Mouse (Mus musculus) mouse trophoblast stem cell (cell line): ENCODE results near the gene Mettl27.
"Not testable (repeated sequence)": the region's sequence is repeated elsewhere in the genome, so short reads cannot be mapped to it uniquely, and the experiment has no call there.

Source experiments
- in situ Hi-C, 2 experiments: fragments of 300-500 bp; cut with MseI, MboI; formaldehyde crosslinking; loops; 2 replicates in 1 of 2; 3 replicates in 1 of 2; pipeline ENCODE4 v1.15.1; 2025

Gene Mettl27

GRCm38 (mm10) chr5:134919097-134919496 is 13.1 kb upstream of the Mettl27 start:
- in situ Hi-C loops, result no loop called here

DNA sequence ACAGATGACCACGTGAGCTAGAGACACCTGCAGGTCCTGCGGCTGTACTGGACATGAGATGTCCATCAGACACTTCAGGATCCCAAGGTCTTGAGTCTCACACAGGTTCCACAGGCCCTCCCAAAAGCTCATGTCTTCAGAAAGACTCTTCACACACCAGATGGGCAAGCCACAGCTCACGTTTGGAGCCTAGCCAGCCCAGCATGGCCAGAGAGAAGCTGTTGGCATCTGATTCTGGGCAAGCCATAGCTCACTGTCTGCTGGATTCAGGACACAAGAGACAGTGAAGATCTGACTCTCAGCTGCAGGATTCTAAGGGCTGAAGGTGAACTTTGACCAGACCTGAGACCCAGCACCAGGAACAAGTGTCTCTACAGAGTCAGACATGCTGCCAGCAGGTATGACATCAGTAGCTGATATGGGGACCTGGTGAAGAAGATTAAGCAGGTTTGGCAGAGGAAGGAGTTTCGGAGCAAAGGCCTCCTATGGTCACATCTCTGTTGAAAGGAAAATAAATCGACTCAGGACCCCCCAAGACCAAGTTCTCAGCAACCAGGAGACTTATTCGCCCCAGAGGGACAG is 12.0 kb upstream of the Mettl27 start:
- in situ Hi-C loops, result no loop called here

DNA sequence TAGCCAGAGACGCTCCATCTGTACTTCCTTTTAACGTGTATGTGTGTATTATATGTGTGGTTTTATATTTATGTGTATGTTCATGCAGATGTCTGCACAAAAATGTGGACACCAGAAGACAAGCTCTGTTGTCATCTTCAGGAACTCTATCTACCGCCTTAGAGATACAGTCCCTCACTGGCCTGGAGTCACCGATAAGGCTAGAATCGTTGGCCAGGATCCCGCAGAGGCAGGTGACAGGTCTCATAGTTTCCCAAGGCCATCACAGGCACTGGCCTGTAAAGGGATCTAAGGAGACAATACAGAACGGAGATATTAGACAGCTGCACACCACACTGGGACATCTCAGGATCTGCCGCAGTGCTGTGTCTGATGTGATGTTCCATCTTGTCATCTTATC is 11.1 kb upstream of the Mettl27 start:
- in situ Hi-C loops, result no loop called here

- in situ Hi-C loops, result no loop called here
Observed at GRCm38 (mm10) chr5:134923141-134923540, 9.0 kb upstream of the Mettl27 start.

- in situ Hi-C loops, result loop anchor here in 1 of 2 experiments (5.0 kb wide), 1 partner anchor 36 kb away; no protein-coding TSS in a partner anchor
Observed at GRCm38 (mm10) chr5:134926726-134927125, 5.4 kb upstream of the Mettl27 start.

- in situ Hi-C loops, result loop anchor here in 1 of 2 experiments (5.0 kb wide), 1 partner anchor 32 kb away; no protein-coding TSS in a partner anchor
Observed at GRCm38 (mm10) chr5:134929988-134930387, 2.2 kb upstream of the Mettl27 start.

DNA sequence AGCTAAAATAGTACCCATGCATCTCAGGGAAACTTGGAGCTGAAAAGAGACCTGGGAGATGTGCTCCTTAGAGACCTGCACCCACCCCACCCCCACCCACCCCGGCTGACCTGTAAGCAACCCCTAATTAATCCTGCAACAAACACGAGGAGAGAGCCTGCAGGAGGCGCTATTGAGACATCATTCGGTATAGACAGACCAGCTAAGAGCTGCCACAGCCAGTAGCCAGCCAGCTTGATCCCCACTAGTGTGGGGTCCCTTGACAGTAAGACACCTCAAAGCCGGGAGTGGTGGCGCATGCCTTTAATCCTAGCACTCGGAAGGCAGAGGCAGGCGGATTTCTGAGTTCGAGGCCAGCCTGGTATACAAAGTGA is 722 bp downstream of the Mettl27 start:
- in situ Hi-C loops, result no loop called here

GRCm38 (mm10) chr5:134933281-134933680 is 1.1 kb downstream of the Mettl27 start:
- in situ Hi-C loops, result no loop called here

GRCm38 (mm10) chr5:134933686-134934085 is 1.5 kb downstream of the Mettl27 start:
- in situ Hi-C loops, result not testable (repeated sequence)

- in situ Hi-C loops, result no loop called here
Observed at GRCm38 (mm10) chr5:134934666-134935065, 2.5 kb downstream of the Mettl27 start.

DNA sequence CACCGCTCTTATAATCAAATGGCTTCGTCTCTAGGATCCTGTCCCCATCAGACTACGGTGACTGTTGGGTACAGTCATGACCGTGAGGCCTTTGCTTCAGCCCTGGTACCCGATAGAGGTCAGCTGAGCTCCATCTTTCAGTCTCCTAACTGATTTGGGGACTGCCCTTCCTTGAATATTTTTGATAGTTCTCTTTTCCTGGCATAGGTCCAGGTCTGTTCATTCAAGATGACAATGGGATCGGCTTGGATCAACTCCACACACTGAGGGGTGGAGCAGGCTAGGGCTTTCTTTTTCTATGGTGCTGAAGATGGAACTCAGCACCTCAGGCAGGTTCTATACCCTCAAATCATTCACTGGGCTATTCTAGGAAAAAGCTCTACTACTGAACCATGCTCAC is 3.9 kb downstream of the Mettl27 start:
- in situ Hi-C loops, result no loop called here

GRCm38 (mm10) chr5:134936626-134937185 is 4.5 kb downstream of the Mettl27 start:
- in situ Hi-C loops, result no loop called here

DNA sequence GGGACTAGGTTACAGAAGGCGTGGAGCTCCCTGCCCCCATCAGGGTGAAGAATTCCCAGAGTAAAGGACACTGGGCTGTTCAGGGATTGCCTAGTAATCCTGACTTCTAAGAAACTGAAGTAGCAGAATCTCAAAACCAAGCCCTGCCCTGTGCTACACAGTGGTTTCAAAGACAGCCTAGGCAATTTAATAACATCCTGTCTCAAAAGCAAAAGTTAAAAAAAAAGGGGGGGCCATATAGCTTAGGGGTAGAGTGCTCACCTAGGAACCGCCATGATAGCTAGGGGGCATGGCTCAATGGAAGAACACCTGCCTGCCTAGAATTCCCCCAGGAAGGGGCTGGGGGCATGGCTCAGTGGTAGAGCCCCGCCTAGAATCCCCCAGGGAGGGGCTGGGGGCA is 6.9 kb downstream of the Mettl27 start:
- in situ Hi-C loops, result no loop called here

- in situ Hi-C loops, result not testable (repeated sequence)
Observed at GRCm38 (mm10) chr5:134939554-134939953, 7.4 kb downstream of the Mettl27 start.

DNA sequence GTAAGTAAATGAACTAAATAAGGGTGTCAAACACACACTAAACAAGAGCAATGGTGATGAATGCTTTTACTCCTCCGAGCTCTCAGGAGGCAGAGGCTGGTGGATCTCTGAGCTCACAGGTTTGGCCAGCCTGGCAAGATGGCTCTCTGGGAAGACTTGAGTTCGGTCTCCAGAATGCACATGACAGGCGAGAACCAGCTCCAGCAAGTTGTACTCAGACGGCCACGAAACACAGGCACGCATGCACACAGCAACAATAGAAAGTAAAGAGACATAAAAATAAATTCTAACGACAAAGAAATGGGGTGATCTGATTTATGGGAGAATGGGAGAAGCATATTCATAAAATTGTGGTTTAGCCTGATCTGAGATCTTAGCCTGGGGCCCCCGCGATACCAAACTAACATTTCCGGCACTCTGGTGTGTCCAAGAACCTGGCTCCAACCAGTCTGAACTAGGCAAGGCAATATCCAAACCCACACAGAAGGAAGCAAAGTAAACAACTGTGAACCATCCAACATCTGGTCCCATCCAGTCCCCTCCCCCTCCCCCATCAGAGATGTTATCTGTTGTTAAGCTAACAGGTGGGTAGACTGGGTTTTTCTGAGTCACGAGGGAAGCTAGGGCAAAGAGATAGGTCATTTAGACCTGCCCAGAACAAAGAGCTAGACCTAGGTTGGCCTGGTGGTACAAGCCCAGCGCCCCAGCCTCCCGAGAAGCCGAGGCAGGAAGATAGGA is 9.5 kb downstream of the Mettl27 start:
- in situ Hi-C loops, result no loop called here

DNA sequence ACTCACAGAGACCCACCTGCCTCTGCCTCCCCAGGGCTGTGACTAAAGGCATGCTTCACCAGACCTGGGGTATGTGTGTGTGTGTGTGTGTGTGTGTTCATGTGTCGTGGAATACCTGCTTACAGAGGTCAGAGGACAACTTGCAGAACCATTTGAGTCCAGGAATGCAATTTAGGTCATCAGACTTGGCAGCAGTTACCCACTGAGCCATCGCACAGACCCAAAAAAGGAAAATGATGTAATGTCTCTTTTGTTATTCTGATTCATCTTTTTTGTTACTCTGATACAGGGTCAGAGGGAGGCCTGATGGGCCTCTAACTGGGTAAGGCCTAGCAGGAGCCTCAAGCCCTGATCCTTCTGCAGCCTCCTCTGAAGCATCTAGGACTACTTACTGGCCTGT is 10.6 kb downstream of the Mettl27 start:
- in situ Hi-C loops, result no loop called here

DNA sequence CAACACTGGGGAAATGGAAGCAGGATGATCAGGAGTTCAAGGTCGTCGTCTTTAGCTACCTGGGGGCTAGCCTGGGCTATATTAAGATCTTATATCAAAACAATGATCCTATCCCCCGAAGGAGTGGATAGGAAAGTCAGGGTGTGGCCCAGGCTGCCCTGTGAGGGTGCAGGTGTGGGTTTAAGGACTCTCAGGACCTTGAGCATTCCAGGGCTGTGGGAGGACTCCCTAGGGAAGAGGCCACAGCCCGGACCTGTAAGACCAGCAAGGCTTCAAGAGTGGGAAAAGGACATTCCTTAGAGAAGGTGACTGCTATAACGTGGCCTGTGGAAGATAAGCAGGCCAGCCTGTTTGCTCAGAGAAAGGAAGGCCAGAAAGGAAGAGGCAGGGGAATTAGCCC is 12.0 kb downstream of the Mettl27 start:
- in situ Hi-C loops, result no loop called here

GRCm38 (mm10) chr5:134945266-134945959 is 13.2 kb downstream of the Mettl27 start:
- in situ Hi-C loops, result no loop called here

DNA sequence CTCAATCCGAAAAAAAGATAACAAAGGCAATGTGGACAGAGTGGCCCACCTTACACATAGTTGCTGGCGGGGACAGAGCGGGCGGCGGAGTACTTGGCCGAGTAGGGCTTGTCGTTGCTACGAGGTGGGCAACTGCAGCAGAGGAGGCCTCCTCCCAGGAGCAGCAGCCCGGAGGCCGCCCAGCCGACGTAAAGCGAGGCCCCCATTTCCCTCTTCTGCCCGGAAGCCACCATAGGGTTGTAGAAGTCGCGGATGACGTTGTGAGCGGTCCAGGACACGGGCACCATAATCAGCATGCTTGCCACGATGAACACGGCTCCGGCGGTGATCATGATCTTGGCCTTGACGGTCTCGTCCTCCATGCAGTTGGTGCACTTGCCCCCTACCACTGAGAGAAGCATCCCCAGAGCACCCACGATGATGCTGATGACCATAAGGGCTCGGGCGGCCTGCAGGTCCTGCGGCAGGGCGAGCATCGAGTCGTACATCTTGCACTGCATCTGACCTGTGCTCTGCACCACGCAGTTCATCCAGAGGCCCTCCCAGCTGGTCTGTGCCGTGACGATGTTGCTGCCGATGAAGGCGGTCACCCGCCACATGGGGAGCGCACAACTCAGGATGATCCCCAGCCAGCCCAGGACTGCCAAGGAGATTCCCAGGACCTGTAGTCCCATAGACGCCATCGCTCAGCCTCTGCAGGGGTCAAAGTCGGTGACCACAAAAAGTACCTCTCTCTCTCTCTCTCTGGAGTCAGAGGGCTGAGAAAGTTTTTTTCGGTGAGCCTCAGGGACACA is 14.1 kb downstream of the Mettl27 start:
- in situ Hi-C loops, result no loop called here

- in situ Hi-C loops, result no loop called here
Observed at GRCm38 (mm10) chr5:134946857-134947255, 14.7 kb downstream of the Mettl27 start, which contains the start of gene Cldn4. Gene Cldn4 (minus strand): TSS chr5:134946934.

DNA sequence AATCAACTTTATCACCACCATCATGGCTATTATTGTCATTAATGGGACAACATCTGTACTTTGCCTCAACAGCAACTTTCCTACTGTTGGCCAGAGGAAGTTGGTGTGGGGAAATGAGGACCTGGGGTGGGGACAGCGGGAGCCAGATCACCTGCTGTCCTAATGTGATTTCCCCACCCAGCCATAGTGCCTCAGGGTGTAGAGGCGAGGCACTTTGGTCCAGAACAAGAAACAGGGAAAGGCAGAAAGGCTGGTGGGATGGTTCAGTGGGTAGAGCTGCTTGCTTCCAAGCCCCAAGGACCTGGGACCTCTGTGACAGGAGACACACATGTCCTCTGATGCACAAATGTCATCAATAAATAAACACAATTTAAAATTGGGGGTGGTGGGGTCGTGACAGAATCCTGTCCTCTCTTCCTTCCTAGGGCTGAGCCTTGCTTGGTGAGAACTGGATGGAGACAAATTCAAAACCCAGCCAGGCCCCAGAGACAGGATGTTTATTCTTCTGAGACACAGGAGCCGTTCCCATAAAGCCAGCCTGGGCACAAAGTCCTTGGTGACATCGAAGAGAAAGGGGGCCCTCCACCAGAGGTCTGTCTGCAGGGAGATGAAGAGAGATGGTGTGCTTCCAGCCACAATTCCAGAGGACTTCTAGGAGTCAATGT is 15.4 kb downstream of the Mettl27 start:
- in situ Hi-C loops, result no loop called here
